Mouse (Mus musculus): ENCODE results near the gene Iqch.

DNA sequence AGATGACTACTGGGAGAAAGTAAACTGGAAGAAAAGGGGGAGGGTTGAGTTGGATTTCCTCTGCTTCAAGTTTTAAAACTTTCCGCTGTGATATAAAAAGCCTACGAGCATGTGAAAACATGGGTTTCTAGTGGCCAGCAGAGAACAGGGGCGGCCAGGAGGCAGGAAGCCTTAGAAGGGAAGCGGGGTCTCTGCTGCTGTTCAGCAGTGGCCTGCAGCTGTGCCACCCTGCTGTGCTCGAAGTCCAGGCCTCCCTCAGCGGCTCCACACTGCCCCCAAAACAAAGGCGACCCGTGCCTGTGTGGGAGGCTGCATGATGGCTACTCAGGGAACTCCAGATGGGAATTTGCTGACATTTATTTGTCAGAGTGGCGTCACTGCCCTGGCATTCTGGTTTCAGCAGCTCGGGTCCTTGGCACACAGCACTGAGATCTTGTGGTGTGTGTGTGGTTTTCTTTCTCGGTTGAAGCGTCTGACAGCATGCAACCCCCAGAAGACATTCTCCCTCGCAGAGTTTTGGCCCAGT is 8.6 kb upstream of the Iqch start:
- TF ChIP-seq POLR2A (IDR thresholded peaks at IDR 0.05; ENCODE audit: borderline replicate concordance, insufficient read depth, low read length) (no peak), CTCF (IDR thresholded peaks at IDR 0.05; ENCODE audit: borderline replicate concordance, insufficient read depth, low read depth, low read length) (no peak)
